Mouse (Mus musculus): ENCODE data around the gene Olfr63. TPM values are rescaled to one million over a fixed set of nuclear protein-coding genes. Genes with fewer than 3 reads are reported as not detected.

Gene Olfr63
- polyA plus RNA-seq, 1 experiment from 2014 or later, result not detected

Other genes starting within 250 kb of the Olfr63 start
- gene Zfp763, start 231.3 kb upstream of the Olfr63 start, polyA plus RNA-seq (2015; fragmentation: Nextera tagmentation; extraction: Ambion mirVana), result 14.4 and 14.8 TPM in 2 replicates
- gene 4921501E09Rik, start 196.6 kb upstream of the Olfr63 start, polyA plus RNA-seq (2015; fragmentation: Nextera tagmentation; extraction: Ambion mirVana), result not detected in 2 replicates
- gene Zfp563, start 175.4 kb upstream of the Olfr63 start, polyA plus RNA-seq (2015; fragmentation: Nextera tagmentation; extraction: Ambion mirVana), result 8.9 and 9.9 TPM in 2 replicates
- not detected in 2 replicates for gene Morc2b, start 125.0 kb upstream of the Olfr63 start, polyA plus RNA-seq (2015; fragmentation: Nextera tagmentation; extraction: Ambion mirVana)
- not detected in 2 replicates for gene Olfr55, start 96.2 kb upstream of the Olfr63 start, polyA plus RNA-seq (2015; fragmentation: Nextera tagmentation; extraction: Ambion mirVana)
- gene Olfr239, start 73.4 kb upstream of the Olfr63 start, polyA plus RNA-seq (2015; fragmentation: Nextera tagmentation; extraction: Ambion mirVana), result not detected in 2 replicates
- gene Olfr1564, start 43.0 kb upstream of the Olfr63 start, polyA plus RNA-seq (2015; fragmentation: Nextera tagmentation; extraction: Ambion mirVana), result not detected in 2 replicates
- gene Zfp955a, start 9.5 kb upstream of the Olfr63 start, polyA plus RNA-seq (2015; fragmentation: Nextera tagmentation; extraction: Ambion mirVana), result 20.6 and 22.0 TPM in 2 replicates
- gene Zfp955b, start 24.9 kb downstream of the Olfr63 start, polyA plus RNA-seq (2015; fragmentation: Nextera tagmentation; extraction: Ambion mirVana), result 14.3 TPM in 2 replicates
- gene Zfp81, start 94.2 kb downstream of the Olfr63 start, polyA plus RNA-seq (2015; fragmentation: Nextera tagmentation; extraction: Ambion mirVana), result 9.7 and 12.1 TPM in 2 replicates
- 15.9 and 18.9 TPM in 2 replicates for gene Zfp101, start 130.0 kb downstream of the Olfr63 start, polyA plus RNA-seq (2015; fragmentation: Nextera tagmentation; extraction: Ambion mirVana)
- not detected in 2 replicates for gene Actl9, start 168.2 kb downstream of the Olfr63 start, polyA plus RNA-seq (2015; fragmentation: Nextera tagmentation; extraction: Ambion mirVana)